Mouse (Mus musculus) bone marrow, adult 2 months (tissue): ENCODE measurements at regions not wholly inside any gene's neighbourhood (a gene's known extent, or its start where the extent isn't known, plus 50 kb on each side); places are given as distances from the start of the nearest gene placed in this dataset.

Experiments used
- CTCF ChIP-seq: fragments of 200-500 bp; IDR thresholded peaks from 2 replicates; pipeline ENCODE4 v1.5.1; 2011; ENCODE audit warnings: low read length, control low read depth; ENCODE audit not compliant: control insufficient read depth, insufficient read depth
- POLR2A ChIP-seq: fragments of 200-500 bp; IDR thresholded peaks from 2 replicates; pipeline ENCODE4 v1.6.1; 2011; ENCODE audit warnings: low read depth, mild to moderate bottlenecking, control low read depth, low read length, borderline replicate concordance; ENCODE audit not compliant: control insufficient read depth

DNA sequence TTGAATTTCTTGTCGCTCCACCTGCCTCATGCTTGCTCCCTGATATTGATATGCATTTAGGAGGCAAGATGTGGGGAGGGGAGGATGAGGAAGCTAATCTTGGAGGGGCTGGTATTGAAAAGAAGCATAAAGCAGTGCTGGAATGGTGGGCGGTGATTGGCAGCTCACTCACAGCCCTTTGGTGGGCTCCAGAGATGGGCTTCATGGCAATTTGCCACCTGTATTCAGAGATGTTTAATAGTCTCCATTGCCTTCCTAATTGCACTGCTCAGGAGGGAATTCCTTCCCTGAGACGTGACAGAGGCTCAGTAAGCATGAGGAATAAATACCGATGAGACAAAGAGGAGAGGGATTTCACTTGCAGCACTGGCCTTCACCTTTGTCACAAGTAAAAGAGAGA, 146.0 kb downstream of the Bcat1 start:
- TF ChIP-seq CTCF, result no peak
- TF ChIP-seq POLR2A, result no peak
